Mouse (Mus musculus): Measurements from ENCODE around the gene Timm8a2. TPM values are rescaled to one million over a fixed set of nuclear protein-coding genes. Genes with fewer than 3 reads are reported as not detected.

The Timm8a2 gene
- total and polyA plus RNA-seq, 3 experiments: not detected

GRCm38 (mm10) chr14:122074360-122074759, 39.9 kb downstream of the Timm8a2 start:
- dilution Hi-C loops (cut with MboI; ENCODE audit: extremely low pct_ligation_motif_present, extremely low pct_unique_long_range_greater_than_20kb, low sequenced_read_pairs): no loop called here
- no peaks in the 10 kb centered on the region for H3K27me3 ChIP-seq (replicated peaks)
- peak; percentile 41; the same call in 1 of the 2 replicates for TF ChIP-seq MAX (IDR thresholded peaks at IDR 0.05; ENCODE audit: low read length)
- 0 out of 2 replicates have a peak, but pooled peaks have one; percentile 30 for TF ChIP-seq BHLHE40 (IDR thresholded peaks at IDR 0.05; ENCODE audit: low read depth, low read length)
- peak; percentile 45 for TF ChIP-seq TCF12 (IDR thresholded peaks at IDR 0.05; ENCODE audit: low read depth, low read length)
- TF ChIP-seq E2F4 (IDR thresholded peaks at IDR 0.05; ENCODE audit: insufficient replicate concordance, low read depth, low read length): no peak
- TF ChIP-seq ELF1 (IDR thresholded peaks at IDR 0.05; ENCODE audit: low read depth, low read length): no peak
- 0 out of 2 replicates have a peak, but pooled peaks have one; percentile 20 for TF ChIP-seq MEF2A (IDR thresholded peaks at IDR 0.05; ENCODE audit: borderline replicate concordance, low read depth, low read length)
- peak; percentile 31; the same call in 1 of the 2 replicates for TF ChIP-seq POLR2A (IDR thresholded peaks at IDR 0.05; ENCODE audit: low read depth, low read length)
- peak; percentile 88 for TF ChIP-seq NRF1 (IDR thresholded peaks at IDR 0.05; ENCODE audit: low read depth, low read length)
- no peak for TF ChIP-seq KAT2A (IDR thresholded peaks at IDR 0.05; ENCODE audit: insufficient replicate concordance, low read length)
- peak; percentile 31; the same call in 1 of the 2 replicates for TF ChIP-seq IRF4 (IDR thresholded peaks at IDR 0.05; ENCODE audit: low read depth, low read length)
- no peaks in the 10 kb centered on the region for H3K79me2 ChIP-seq (replicated peaks; ENCODE audit: control insufficient read depth, extremely low read depth, insufficient read depth, poor library complexity, severe bottlenecking)
- no peak overlapping the region for H3K4me3 ChIP-seq (replicated peaks in 1 of 3; ENCODE audit: low read depth in 2 of 3, low read length in 2 of 3, poor library complexity in 1 of 3)
- H3K9me3 ChIP-seq (replicated peaks; ENCODE audit: low read length): no peaks in the 10 kb centered on the region
- H3K9ac ChIP-seq (ENCODE audit: insufficient read depth, low read depth): peak overlapping the region; percentile 75
- in situ Hi-C loops (cut with MboI; ENCODE audit: low pct_ligation_motif_present, low pct_unique_long_range_greater_than_20kb, low sequenced_read_pairs): loop anchor here (5.0 kb wide), 1 partner anchor 33 kb away; the partner anchor contains the start of gene Tm9sf2
- peak overlapping the region; percentile 80 for H3K4me2 ChIP-seq (ENCODE audit: insufficient read depth, low read depth, poor library complexity, severe bottlenecking)
- H3K27ac ChIP-seq (ENCODE audit: insufficient read depth, low read depth): peak overlapping the region; percentile 95
- DNase-seq (ENCODE audit: extremely low read depth): no peak
- no peaks in the 10 kb centered on the region for H3K36me3 ChIP-seq (replicated peaks in 1 of 2; ENCODE audit: control insufficient read depth in 1 of 2, insufficient read depth in 1 of 2, low read length in 1 of 2)
- peaks cover 24 to 85% of the 10 kb centered on the region in 2 experiments for H3K4me1 ChIP-seq (ENCODE audit: control insufficient read depth in 1 of 2, insufficient read depth in 2 of 2)

- dilution Hi-C loops (cut with MboI; ENCODE audit: extremely low pct_ligation_motif_present, extremely low pct_unique_long_range_greater_than_20kb, low sequenced_read_pairs): no loop called here
- TF ChIP-seq TCF12 (IDR thresholded peaks at IDR 0.05; ENCODE audit: low read depth, low read length): 0 out of 2 replicates have a peak, but pooled peaks have one; percentile 30
- peak; percentile 86 for TF ChIP-seq USF2 (conservative IDR thresholded peaks at IDR 0.05; ENCODE audit: low read depth, low read length)
- 0 out of 2 replicates have a peak, but pooled peaks have one; percentile 51 for TF ChIP-seq MAZ (IDR thresholded peaks at IDR 0.05; ENCODE audit: low read depth, low read length)
- peak; percentile 49; the same call in 1 of the 2 replicates for TF ChIP-seq MAX (IDR thresholded peaks at IDR 0.05; ENCODE audit: low read length)
- TF ChIP-seq MYC (IDR thresholded peaks at IDR 0.05; ENCODE audit: low read depth, low read length): peak; percentile 52; the same call in 1 of the 2 replicates
- no peak for TF ChIP-seq ZMIZ1 (IDR thresholded peaks at IDR 0.05; ENCODE audit: low read depth, low read length)
- no peak for TF ChIP-seq CHD1 (IDR thresholded peaks at IDR 0.05; ENCODE audit: low read depth, low read length)
- no peak for TF ChIP-seq RAD21 (IDR thresholded peaks at IDR 0.05; ENCODE audit: low read depth, low read length)
- TF ChIP-seq EP300 (IDR thresholded peaks at IDR 0.05; ENCODE audit: low read length): peak; percentile 62
- TF ChIP-seq USF1 (IDR thresholded peaks at IDR 0.05; ENCODE audit: low read depth, low read length): peak; percentile 86
- peak; percentile 19; the same call in 1 of the 2 replicates for TF ChIP-seq NRF1 (IDR thresholded peaks at IDR 0.05; ENCODE audit: low read depth, low read length)
- TF ChIP-seq CTCF (conservative IDR thresholded peaks at IDR 0.05 in 1 of 2, IDR thresholded peaks at IDR 0.05 in 1 of 2; ENCODE audit: low read depth in 2 of 2, low read length in 2 of 2): no peak
- 0 out of 2 replicates have a peak, but pooled peaks have one; percentile 37 for TF ChIP-seq CHD2 (IDR thresholded peaks at IDR 0.05; ENCODE audit: low read length)
- no peak for TF ChIP-seq ZC3H11A (IDR thresholded peaks at IDR 0.05; ENCODE audit: low read depth, low read length)
- TF ChIP-seq NELFE (IDR thresholded peaks at IDR 0.05; ENCODE audit: low read depth, low read length): 0 out of 2 replicates have a peak, but pooled peaks have one; percentile 25
- TF ChIP-seq ETS1 (conservative IDR thresholded peaks at IDR 0.05; ENCODE audit: low read depth, low read length): peak; percentile 65
- TF ChIP-seq JUN (IDR thresholded peaks at IDR 0.05; ENCODE audit: insufficient read depth, low read depth, low read length): peak; percentile 55
- peak; percentile 88 for TF ChIP-seq MEF2A (IDR thresholded peaks at IDR 0.05; ENCODE audit: borderline replicate concordance, low read depth, low read length)
- TF ChIP-seq HCFC1 (IDR thresholded peaks at IDR 0.05; ENCODE audit: low read depth, low read length): peak; percentile 35; the same call in 1 of the 2 replicates
- peak; percentile 50 for TF ChIP-seq JUND (conservative IDR thresholded peaks at IDR 0.05; ENCODE audit: low read depth, low read length)
- peak; percentile 65; the same call in 1 of the 2 replicates for TF ChIP-seq SIN3A (IDR thresholded peaks at IDR 0.05; ENCODE audit: low read length)
- TF ChIP-seq UBTF (IDR thresholded peaks at IDR 0.05; ENCODE audit: low read depth, low read length): no peak
- peak; percentile 23; the same call in 1 of the 2 replicates for TF ChIP-seq ELF1 (IDR thresholded peaks at IDR 0.05; ENCODE audit: low read depth, low read length)
- TF ChIP-seq MXI1 (IDR thresholded peaks at IDR 0.05; ENCODE audit: low read depth, low read length): 0 out of 2 replicates have a peak, but pooled peaks have one; percentile 41
- TF ChIP-seq POLR2A (IDR thresholded peaks at IDR 0.05; ENCODE audit: low read depth, low read length): no peak
Observed at GRCm38 (mm10) chr14:122075485-122076200, 41.2 kb downstream of the Timm8a2 start.

More at GRCm38 (mm10) chr14:122075485-122076200, 41.2 kb downstream of the Timm8a2 start:
- Histone ChIP-seq H3K4me2 (ENCODE audit: insufficient read depth, low read depth, poor library complexity, severe bottlenecking) (peak overlapping the region; percentile 57), H3K9ac (ENCODE audit: insufficient read depth, low read depth) (peak overlapping the region; percentile 47), H3K36me3 (replicated peaks in 1 of 2; ENCODE audit: control insufficient read depth in 1 of 2, insufficient read depth in 1 of 2, low read length in 1 of 2) (no peaks in the 10 kb centered on the region), H3K27me3 (replicated peaks) (no peaks in the 10 kb centered on the region), H3K4me3 (replicated peaks in 1 of 3; ENCODE audit: low read depth in 2 of 3, low read length in 2 of 3, poor library complexity in 1 of 3) (no peak overlapping the region), H3K79me2 (replicated peaks; ENCODE audit: control insufficient read depth, extremely low read depth, insufficient read depth, poor library complexity, severe bottlenecking) (no peaks in the 10 kb centered on the region), H3K27ac (ENCODE audit: insufficient read depth, low read depth) (peak overlapping the region; percentile 59), H3K9me3 (replicated peaks; ENCODE audit: low read length) (no peaks in the 10 kb centered on the region), H3K4me1 (ENCODE audit: control insufficient read depth in 1 of 2, insufficient read depth in 2 of 2) (peaks cover 20 to 79% of the 10 kb centered on the region in 2 experiments)
- in situ Hi-C loops (cut with MboI; ENCODE audit: low pct_ligation_motif_present, low pct_unique_long_range_greater_than_20kb, low sequenced_read_pairs): no loop called here
- DNase-seq (ENCODE audit: extremely low read depth): no peak
